Mouse (Mus musculus) liver, embryonic 14.5 days (tissue): ENCODE data around the gene Selenoh.

Experiments
- CTCF ChIP-seq: IDR thresholded peaks from 2 replicates; pipeline ENCODE4 v1.5.1; 2016; ENCODE audit warnings: antibody characterized with exemption, low read depth, control low read depth
- EP300 ChIP-seq: IDR thresholded peaks from 2 replicates; pipeline ENCODE4 v1.6.1; 2016; ENCODE audit warnings: antibody characterized with exemption, low read depth

- no peak for TF ChIP-seq CTCF
- TF ChIP-seq EP300, result no peak
Measured at GRCm38 (mm10) chr2:84632999-84633398, 37.6 kb downstream of the Selenoh start.
